Mouse (Mus musculus) gastrocnemius, postnatal 36 days (tissue): Measurements from ENCODE around the gene Map4k4. TPM values are rescaled to one million over a fixed set of nuclear protein-coding genes. Genes with fewer than 3 reads are reported as not detected.

Experiments
- DNase-seq, 2 experiments: peaks; one replicate each; pipeline ENCODE4 v3.0.0; 2022
- intact Hi-C: fragments of 180-260 bp; cut with DNase I; formaldehyde crosslinking; loops from one replicate; pipeline ENCODE4 v1.15.1; 2025
- total RNA-seq, 2 experiments: library from RNA; stranded (reverse); gene quantifications; 2 replicates each; pipeline ENCODE4 v1.2.3; 2021

Map4k4 gene
- total RNA-seq, 2 experiments from 2014 or later = 26.0 to 30.9 TPM

DNA sequence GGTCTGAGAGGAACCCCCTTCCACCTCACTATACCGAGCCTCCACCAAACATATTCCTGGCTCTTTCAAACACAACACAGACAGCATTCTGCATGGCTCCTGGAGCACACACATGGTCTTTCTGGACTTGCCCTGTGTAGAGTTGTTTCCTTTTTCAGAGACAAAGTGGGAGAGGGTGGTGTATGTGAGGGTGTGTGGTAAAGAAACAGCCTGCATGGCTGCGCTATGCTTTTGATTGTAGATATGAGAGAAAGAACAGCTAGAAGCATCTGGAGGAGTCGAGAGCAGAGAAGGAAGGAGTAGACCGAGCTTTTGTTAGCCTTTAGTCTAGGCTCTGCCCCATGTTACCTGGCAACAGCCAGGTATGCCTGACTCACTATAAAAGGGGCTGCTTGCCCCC is 162.7 kb downstream of the Map4k4 start:
- intact Hi-C loops = no loop called here
- DNase-seq = no peak

DNA sequence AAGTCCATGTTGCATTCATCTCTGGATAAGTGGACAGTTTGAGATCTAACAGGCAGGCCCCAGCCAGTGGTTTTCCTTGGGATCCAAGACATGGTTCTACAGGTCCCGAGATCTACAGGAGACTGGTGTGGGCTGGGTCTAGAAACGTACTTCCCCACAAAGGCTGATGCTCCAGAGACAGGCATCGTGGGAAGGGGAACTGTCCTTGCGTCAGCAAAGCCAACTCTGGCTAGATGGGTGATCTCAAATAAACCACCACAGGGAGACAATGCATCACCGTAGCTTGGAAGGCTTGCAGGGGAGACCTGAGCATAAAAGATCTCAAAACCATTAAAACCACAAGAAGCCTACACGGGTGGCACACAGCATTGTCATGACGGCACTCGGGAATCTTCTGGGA is 163.8 kb downstream of the Map4k4 start:
- intact Hi-C loops = no loop called here
- no peak for DNase-seq

DNA sequence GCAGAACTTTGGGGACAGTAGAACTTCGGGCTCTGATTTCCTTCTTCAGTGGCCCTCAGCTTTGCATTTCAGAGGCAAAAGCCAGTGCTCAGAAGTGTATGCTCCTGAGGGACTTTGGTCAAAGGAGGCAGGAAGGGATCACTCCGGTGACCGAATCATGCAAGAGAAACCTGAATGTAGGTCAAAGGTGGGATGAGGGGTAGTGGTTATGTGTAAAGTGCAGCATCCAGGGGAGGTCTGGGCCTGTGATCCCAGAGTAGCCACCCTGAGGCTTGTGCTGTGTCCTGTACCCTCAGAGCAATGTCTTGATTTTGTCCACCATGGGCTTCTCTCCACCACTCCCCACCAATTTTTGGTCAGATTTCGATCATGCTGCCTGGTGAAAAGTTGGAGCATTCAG is 171.8 kb downstream of the Map4k4 start:
- DNase-seq = no peak
- intact Hi-C loops = no loop called here

- intact Hi-C loops = no loop called here
- no peak for DNase-seq
These were observed 173.1 kb downstream of the Map4k4 start, which contains the start of gene Il1r2 for GRCm38 (mm10) chr1:40073779-40074178. Gene Il1r2 (plus strand): TSS chr1:40074079.

Other genes starting within 250 kb of the Map4k4 start
- gene Creg2, start 249.4 kb upstream of the Map4k4 start, total RNA-seq = not detected
- gene Rfx8, start 179.9 kb upstream of the Map4k4 start, total RNA-seq = not detected
- 1 to 10 TPM; 1.3 to 1.9 TPM for gene Gm3646, start 95.6 kb upstream of the Map4k4 start, total RNA-seq
- gene Il1r2, start 173.2 kb downstream of the Map4k4 start, total RNA-seq = under 1 TPM; 0.23 to 0.42 TPM